Mouse (Mus musculus) ES-E14 (cell line): Measurements from ENCODE around the gene 2810021J22Rik.

Experiments used
- CHD2 ChIP-seq: IDR thresholded peaks from 2 replicates; pipeline ENCODE4 v1.6.1; 2014; ENCODE audit warnings: mild to moderate bottlenecking, low read depth, low read length, inconsistent platforms
- HCFC1 ChIP-seq: IDR thresholded peaks from 2 replicates; pipeline ENCODE4 v1.6.1; 2012; ENCODE audit warnings: low read length, inconsistent platforms, borderline replicate concordance; ENCODE audit not compliant: insufficient read depth
- ZC3H11A ChIP-seq: IDR thresholded peaks from 2 replicates; pipeline ENCODE4 v1.6.1; 2012; ENCODE audit warnings: low read depth, mild to moderate bottlenecking, inconsistent platforms, low read length, borderline replicate concordance
- ZNF384 ChIP-seq: IDR thresholded peaks from 2 replicates; pipeline ENCODE4 v1.6.1; 2012; ENCODE audit warnings: low read depth, low read length, inconsistent platforms

GRCm38 (mm10) chr11:58849731-58850130 lies 17.3 kb upstream of the 2810021J22Rik start:
- TF ChIP-seq ZC3H11A (no peak), HCFC1 (no peak), ZNF384 (no peak), CHD2 (no peak)
